Mouse (Mus musculus) limb, embryonic 11.5 days (tissue): ENCODE measurements around the gene Slco2a1. TPM values are rescaled to one million over a fixed set of nuclear protein-coding genes. Genes with fewer than 3 reads are reported as not detected.

Source experiments
- ATAC-seq: fragments of 200-750 bp; cut with Nextera tagmentation; 2 replicates; pipeline ENCODE4 v1.8.0; 2017; ENCODE audit warnings: low read depth; ENCODE audit not compliant: insufficient number of reproducible peaks, low FRiP score, low TSS enrichment
- DNase-seq: peaks from one replicate; pipeline ENCODE4 v3.0.0-alpha.2; 2015; ENCODE audit warnings: low spot score
- H3K27ac ChIP-seq: fragments of 300-500 bp; sonication (generic); replicated peaks from 2 replicates; pipeline ENCODE4 v1.5.1; 2014; ENCODE audit warnings: low read depth, mild to moderate bottlenecking, low read length
- H3K27me3 ChIP-seq: fragments of 300-500 bp; sonication (generic); 2 replicates; pipeline ENCODE4 v1.6.1; 2014; ENCODE audit warnings: mild to moderate bottlenecking, low read length, mixed read lengths; ENCODE audit not compliant: control insufficient read depth, insufficient read depth
- H3K36me3 ChIP-seq: fragments of 300-500 bp; sonication (generic); 2 replicates; pipeline ENCODE4 v1.6.1; 2014; ENCODE audit warnings: mild to moderate bottlenecking, low read length, moderate library complexity, mixed read lengths; ENCODE audit not compliant: control insufficient read depth, insufficient read depth
- H3K4me1 ChIP-seq: fragments of 300-500 bp; sonication (generic); 2 replicates; pipeline ENCODE4 v1.6.1; 2014; ENCODE audit warnings: low read length, mixed read lengths; ENCODE audit not compliant: control insufficient read depth, insufficient read depth
- H3K4me2 ChIP-seq: fragments of 300-500 bp; sonication (generic); 2 replicates; pipeline ENCODE4 v1.6.1; 2014; ENCODE audit warnings: low read depth, mild to moderate bottlenecking, moderate library complexity; ENCODE audit not compliant: severe bottlenecking
- H3K4me3 ChIP-seq: fragments of 300-500 bp; sonication (generic); 2 replicates; pipeline ENCODE4 v1.5.1; 2014; ENCODE audit warnings: low read depth, low read length
- H3K9ac ChIP-seq: fragments of 300-500 bp; sonication (generic); 2 replicates; pipeline ENCODE4 v1.6.1; 2014; ENCODE audit warnings: mild to moderate bottlenecking, low read length
- H3K9me3 ChIP-seq: fragments of 300-500 bp; sonication (generic); 2 replicates; pipeline ENCODE4 v1.6.1; 2016; ENCODE audit warnings: low read length; ENCODE audit not compliant: control insufficient read depth
- WGBS: fragments of 180-500 bp; shearing (Covaris S2); extraction: QIAGEN DNeasy Blood & Tissue Kit; methylation state at CpG from one replicate; pipeline ENCODE4 v1.1.7; 2014; 5-methylcytosine and 5-hydroxymethylcytosine counted together
- polyA plus RNA-seq: library from polyadenylated mRNA; unstranded; fragments of >200 nt; fragmentation: Nextera tagmentation; extraction: Ambion mirVana; gene quantifications from 2 replicates; pipeline ENCODE4 v1.2.1, GENCODE M21; 2014

Gene Slco2a1
- polyA plus RNA-seq, 1 experiment from 2014 or later, result 0.60 TPM

DNA sequence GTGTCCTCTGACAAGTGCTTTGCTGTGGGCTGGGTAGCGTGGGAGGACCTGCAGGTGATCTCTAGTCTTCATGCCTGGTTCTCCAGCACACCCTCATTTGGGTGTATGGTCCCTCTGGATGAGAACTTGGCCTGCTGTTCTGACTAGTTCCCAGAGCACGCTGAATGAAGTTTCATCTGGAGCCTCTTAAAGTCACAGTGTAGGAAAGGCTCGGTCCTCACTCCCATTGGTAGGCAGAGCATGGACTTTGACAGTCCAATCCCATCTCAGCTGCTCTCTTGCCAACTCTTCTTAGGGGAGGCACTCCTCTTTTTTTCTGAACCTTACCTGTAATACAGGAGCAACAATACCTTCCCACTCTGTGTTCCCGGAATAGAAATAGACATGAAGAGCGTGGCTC is 67.7 kb downstream of the Slco2a1 start:
- H3K9me3 ChIP-seq, result no peaks in the 10 kb centered on the region
- no peak overlapping the region for H3K9ac ChIP-seq
- H3K36me3 ChIP-seq, result no peaks in the 10 kb centered on the region
- no peak overlapping the region for H3K4me3 ChIP-seq
- DNase-seq (no peak), ATAC-seq (no peak)
- no peak overlapping the region for H3K4me2 ChIP-seq
- H3K27me3 ChIP-seq, result no peaks in the 10 kb centered on the region
- H3K4me1 ChIP-seq, result peaks cover 6% of the 10 kb centered on the region; the same call in 1 of the 2 replicates
- no peak overlapping the region for H3K27ac ChIP-seq
- 84% methylated on average over 5 of the region's 5 CpGs for WGBS

DNA sequence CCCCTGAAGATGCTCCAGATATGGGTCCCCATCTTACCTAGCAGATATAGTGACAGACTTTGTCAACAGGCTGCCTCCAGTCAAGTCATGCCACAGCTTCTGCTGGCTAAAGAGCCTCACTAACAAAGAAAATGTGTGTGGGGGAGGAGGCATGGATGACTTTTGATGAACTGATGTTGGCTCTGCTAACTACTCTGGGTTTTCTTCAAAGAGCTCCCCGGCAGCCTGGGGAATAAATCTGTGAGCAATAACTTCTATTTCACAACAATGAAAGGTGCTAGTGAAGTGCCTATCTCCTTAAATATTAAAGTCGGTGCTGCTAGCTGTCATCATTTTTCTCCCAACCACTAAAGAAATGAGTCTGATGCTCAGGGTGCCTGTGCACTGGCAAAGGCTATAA is 72.0 kb downstream of the Slco2a1 start:
- no peak for ATAC-seq
- Histone ChIP-seq H3K4me3 (no peak overlapping the region), H3K36me3 (no peaks in the 10 kb centered on the region), H3K9me3 (no peaks in the 10 kb centered on the region), H3K27me3 (no peaks in the 10 kb centered on the region), H3K27ac (no peak overlapping the region), H3K4me2 (no peak overlapping the region), H3K9ac (no peak overlapping the region), H3K4me1 (peaks cover under 1% of the 10 kb centered on the region; the same call in 1 of the 2 replicates)
- no peak for DNase-seq
- WGBS, result 59% methylated on average over 2 of the region's 2 CpGs

DNA sequence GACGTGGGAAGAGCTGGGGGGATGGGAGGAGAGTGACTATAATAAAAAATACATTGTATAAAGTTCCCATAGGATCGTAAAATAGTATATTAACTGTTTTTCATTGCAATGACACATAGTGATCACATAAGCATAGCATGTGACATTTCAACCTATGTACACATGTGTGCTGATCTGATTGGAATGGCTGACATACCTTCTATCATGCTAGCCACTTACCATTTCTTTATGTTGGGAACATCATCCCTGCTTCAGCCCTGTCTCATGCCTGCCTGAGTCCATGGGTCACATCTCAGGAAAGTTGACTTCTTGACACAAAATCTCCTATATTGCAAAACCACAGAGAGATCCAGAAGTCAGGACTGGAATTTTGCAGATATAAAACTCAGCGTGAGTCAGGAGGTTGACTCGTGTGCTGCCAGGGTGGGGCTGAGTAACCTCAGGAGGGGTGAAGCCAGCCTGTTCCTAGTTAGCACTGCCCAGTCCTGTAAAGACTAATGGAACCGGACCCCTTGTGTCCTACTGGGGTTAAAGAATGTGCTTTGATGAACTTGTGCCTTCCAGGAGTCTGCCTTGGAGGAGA is 73.0 kb downstream of the Slco2a1 start:
- WGBS, result 54% methylated on average over 5 of the region's 5 CpGs
- no peak overlapping the region for H3K27ac ChIP-seq
- no peak overlapping the region for H3K4me3 ChIP-seq
- ATAC-seq, result no peak
- H3K4me1 ChIP-seq, result no peaks in the 10 kb centered on the region
- H3K27me3 ChIP-seq, result no peaks in the 10 kb centered on the region
- H3K4me2 ChIP-seq, result no peak overlapping the region
- DNase-seq, result no peak
- H3K36me3 ChIP-seq, result no peaks in the 10 kb centered on the region
- H3K9ac ChIP-seq, result no peak overlapping the region
- H3K9me3 ChIP-seq, result no peaks in the 10 kb centered on the region

DNA sequence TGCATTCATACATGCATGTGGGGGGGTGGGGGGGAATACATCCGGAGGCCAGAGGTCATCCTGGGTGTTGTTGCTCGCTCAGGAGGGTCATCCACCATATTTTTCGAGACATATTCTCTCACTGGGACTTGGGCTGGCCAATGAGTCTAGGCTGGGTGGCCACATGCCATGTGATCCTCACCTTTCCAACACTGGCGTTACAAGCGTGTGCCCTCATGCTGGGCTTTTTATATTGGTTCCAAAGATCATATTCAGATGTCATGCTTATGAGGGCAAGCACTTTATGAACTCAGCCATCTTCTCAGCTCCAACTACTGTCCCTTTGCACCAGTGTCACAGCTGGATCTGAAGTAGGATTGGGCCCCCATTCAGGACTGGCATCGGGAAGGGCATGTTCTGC is 75.1 kb downstream of the Slco2a1 start:
- Histone ChIP-seq H3K27me3 (no peaks in the 10 kb centered on the region), H3K27ac (no peak overlapping the region), H3K4me3 (no peak overlapping the region), H3K36me3 (no peaks in the 10 kb centered on the region), H3K4me1 (no peaks in the 10 kb centered on the region), H3K4me2 (no peak overlapping the region), H3K9me3 (no peaks in the 10 kb centered on the region), H3K9ac (no peak overlapping the region)
- ATAC-seq (no peak), DNase-seq (no peak)
- WGBS, result 92% methylated on average over 6 of the region's 6 CpGs

DNA sequence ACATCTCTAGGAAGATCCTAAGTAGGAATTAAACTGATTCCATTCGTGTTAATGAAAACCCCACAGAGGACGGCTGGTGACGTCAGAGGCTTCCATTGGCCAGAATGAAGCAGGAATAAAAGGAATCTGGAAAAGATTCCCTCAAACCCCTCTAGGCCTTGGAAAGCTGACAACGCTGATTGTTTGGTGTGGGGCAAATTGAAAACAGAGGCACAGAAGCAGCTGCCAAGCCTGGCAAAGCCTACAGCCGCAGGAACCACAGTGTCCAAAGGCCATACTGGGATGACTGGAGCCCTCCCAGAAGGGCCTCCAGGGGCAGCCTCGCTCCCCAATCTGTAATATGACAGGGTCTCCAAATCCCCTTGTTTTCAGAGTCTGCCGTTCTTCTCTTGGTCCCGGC is 78.3 kb downstream of the Slco2a1 start:
- no peak overlapping the region for H3K27ac ChIP-seq
- H3K27me3 ChIP-seq, result no peaks in the 10 kb centered on the region
- no peak overlapping the region for H3K9ac ChIP-seq
- no peak for ATAC-seq
- H3K4me2 ChIP-seq, result no peak overlapping the region
- no peak overlapping the region for H3K4me3 ChIP-seq
- WGBS, result 76% methylated on average over 8 of the region's 8 CpGs
- DNase-seq, result no peak
- no peaks in the 10 kb centered on the region for H3K36me3 ChIP-seq
- no peaks in the 10 kb centered on the region for H3K4me1 ChIP-seq
- no peaks in the 10 kb centered on the region for H3K9me3 ChIP-seq

DNA sequence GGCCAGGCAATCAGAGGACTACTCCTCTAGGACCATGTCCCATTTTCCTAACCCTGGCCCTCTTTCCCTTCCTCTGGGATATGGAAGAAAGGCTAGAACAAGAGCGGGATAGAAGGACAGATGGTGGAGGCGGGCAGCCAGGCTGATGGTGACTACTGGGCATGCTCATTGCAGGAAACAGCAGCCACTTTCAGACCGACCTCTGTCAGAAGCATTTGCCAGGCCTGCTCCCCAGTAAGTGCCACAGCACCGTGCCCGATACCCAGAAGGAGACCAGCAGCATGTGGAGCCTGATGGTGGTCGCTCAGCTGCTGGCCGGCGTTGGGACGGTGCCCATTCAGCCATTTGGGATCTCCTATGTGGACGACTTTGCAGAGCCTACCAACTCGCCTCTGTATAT is 79.1 kb downstream of the Slco2a1 start:
- H3K9me3 ChIP-seq, result no peaks in the 10 kb centered on the region
- no peak overlapping the region for H3K9ac ChIP-seq
- H3K36me3 ChIP-seq, result no peaks in the 10 kb centered on the region
- no peaks in the 10 kb centered on the region for H3K27me3 ChIP-seq
- no peak overlapping the region for H3K4me2 ChIP-seq
- no peak overlapping the region for H3K4me3 ChIP-seq
- no peaks in the 10 kb centered on the region for H3K4me1 ChIP-seq
- 93% methylated on average over 11 of the region's 11 CpGs for WGBS
- DNase-seq, result no peak
- ATAC-seq, result no peak
- H3K27ac ChIP-seq, result no peak overlapping the region

DNA sequence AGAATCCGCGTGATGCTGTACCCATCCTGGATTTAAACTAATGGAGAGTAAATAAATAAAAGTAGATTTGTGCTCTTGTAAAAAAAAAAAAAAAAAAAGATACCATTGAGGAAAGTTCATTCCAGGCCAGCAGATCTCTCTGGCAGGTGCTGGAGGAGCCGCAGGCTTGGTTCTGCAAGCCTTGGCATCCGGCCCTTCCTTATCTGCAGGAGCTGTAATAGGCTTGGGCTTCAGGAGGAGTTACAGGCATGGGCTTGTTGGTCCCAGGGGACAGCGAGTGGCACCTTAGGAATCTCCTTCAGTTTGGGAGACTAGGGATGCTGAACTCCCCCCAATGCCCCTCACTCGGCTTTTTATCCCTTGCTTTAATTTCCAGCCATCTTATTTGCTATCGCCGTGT is 80.3 kb downstream of the Slco2a1 start:
- WGBS, result 92% methylated on average over 8 of the region's 8 CpGs
- no peak for ATAC-seq

DNA sequence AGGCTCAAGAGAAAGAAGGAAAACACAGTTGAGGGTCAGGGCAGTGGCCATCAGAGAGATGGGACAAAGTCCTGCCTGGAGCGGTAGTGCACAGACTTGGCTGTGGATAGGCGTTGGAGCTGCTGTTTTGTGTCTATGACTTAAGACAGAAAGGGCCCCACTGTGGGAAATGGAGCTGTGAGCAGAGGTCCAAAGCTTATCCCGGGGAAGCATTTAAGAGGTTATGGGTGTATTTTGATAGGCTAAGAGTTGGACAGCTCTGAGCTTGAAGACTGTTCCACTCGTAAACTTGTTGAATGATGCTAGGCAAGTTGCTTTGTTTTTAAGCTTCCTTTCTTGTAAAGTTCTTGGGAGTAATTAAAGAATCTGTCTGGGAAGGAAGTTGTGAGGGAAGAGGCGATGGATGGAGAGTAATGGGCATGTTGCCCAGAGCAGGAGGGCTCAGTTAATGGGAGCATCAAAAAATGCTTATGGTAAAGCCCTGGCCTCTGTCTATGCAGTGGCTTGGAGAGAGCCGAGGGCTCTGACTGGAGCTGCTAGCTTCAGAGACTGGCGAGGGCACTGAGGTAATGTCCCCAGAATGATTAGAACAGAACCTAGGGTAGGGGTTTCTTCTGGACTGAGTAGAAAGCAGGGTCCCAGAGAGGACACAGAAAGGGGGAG is 83.2 kb downstream of the Slco2a1 start:
- Histone ChIP-seq H3K4me1 (no peaks in the 10 kb centered on the region), H3K9me3 (no peaks in the 10 kb centered on the region), H3K9ac (no peak overlapping the region), H3K36me3 (no peaks in the 10 kb centered on the region), H3K4me2 (no peak overlapping the region), H3K4me3 (no peak overlapping the region), H3K27ac (no peak overlapping the region), H3K27me3 (no peaks in the 10 kb centered on the region)
- DNase-seq (no peak), ATAC-seq (no peak)
- WGBS, result 77% methylated on average over 7 of the region's 7 CpGs

More for the DNA sequence above, 80.3 kb downstream of the Slco2a1 start:
- H3K4me1 ChIP-seq, result no peaks in the 10 kb centered on the region
- DNase-seq, result no peak
- H3K27me3 ChIP-seq, result no peaks in the 10 kb centered on the region
- H3K9ac ChIP-seq, result no peak overlapping the region
- H3K9me3 ChIP-seq, result no peaks in the 10 kb centered on the region
- no peak overlapping the region for H3K4me3 ChIP-seq
- H3K4me2 ChIP-seq, result no peak overlapping the region
- H3K36me3 ChIP-seq, result no peaks in the 10 kb centered on the region
- H3K27ac ChIP-seq, result no peak overlapping the region

DNA sequence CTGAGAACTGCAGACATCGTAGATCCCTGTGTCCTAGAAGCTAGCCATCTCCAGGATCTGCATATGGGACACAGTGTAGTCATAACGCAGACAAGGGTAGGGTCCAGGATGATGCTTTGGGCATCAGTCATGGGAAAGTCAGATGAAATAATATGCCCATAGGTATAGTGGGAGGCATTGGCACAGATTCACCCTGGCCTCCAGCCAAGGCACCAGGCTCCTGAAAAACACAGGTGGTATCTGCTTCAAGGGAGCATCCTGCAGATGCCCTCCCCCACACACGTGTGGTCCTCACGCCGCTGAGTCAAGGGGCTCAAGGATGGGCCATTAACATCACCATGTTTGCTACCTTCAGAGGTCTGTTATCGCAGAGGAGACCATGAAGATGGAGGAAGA is 83.7 kb downstream of the Slco2a1 start:
- WGBS, result 96% methylated on average over 6 of the region's 6 CpGs
- no peak overlapping the region for H3K4me2 ChIP-seq
- no peak overlapping the region for H3K27ac ChIP-seq
- ATAC-seq (no peak), DNase-seq (no peak)
- no peaks in the 10 kb centered on the region for H3K9me3 ChIP-seq
- no peak overlapping the region for H3K9ac ChIP-seq
- H3K4me3 ChIP-seq, result no peak overlapping the region
- H3K4me1 ChIP-seq, result no peaks in the 10 kb centered on the region
- no peaks in the 10 kb centered on the region for H3K36me3 ChIP-seq
- no peaks in the 10 kb centered on the region for H3K27me3 ChIP-seq
